Mouse (Mus musculus) liver, postnatal 0 days (tissue): ENCODE data around the gene Zfp51.

Experiments
- CTCF ChIP-seq: sonication (generic); IDR thresholded peaks from 2 replicates; pipeline ENCODE4 v1.5.1; 2016; ENCODE audit warnings: antibody characterized with exemption, low read depth
- EP300 ChIP-seq: IDR thresholded peaks from 2 replicates; pipeline ENCODE4 v1.6.1; 2016; ENCODE audit warnings: antibody characterized with exemption, low read depth, mild to moderate bottlenecking

DNA sequence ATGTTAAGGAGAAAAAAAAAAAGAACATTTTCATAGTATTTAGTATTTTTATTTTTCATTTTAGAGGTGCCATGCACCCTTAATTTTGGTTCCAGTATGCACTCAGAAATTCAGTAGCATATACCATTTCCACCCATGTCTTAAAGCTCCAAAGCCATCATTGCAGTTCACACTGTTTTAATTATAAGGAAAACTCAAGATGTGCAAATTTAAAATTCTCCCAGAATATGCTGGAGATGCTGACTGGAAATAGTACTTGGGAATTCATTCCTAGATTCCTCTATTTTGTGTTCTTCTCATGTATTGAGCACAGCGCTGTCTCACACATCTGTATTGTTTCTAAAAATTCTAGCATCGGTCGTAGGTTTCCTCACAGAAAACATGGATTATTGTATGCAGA, 56.1 kb downstream of the Zfp51 start:
- TF ChIP-seq CTCF (no peak), EP300 (no peak)
